Mouse (Mus musculus) G1E (cell line): ENCODE measurements around the gene Lkaaear1. TPM values are rescaled to one million over a fixed set of nuclear protein-coding genes. Genes with fewer than 3 reads are reported as not detected.

ENCODE experiments used
- ATAC-seq: 2 replicates; pipeline ENCODE4 v1.8.0; 2016; ENCODE audit warnings: mild to moderate bottlenecking; ENCODE audit not compliant: insufficient number of reproducible peaks, poor library complexity, low FRiP score, severe bottlenecking; ENCODE audit errors: extremely low read depth
- DNase-seq: peaks from one replicate; pipeline ENCODE4 v3.0.0; 2012; ENCODE audit warnings: low spot score
- H3K27me3 ChIP-seq: 2 replicates; pipeline ENCODE4 v1.6.1; 2012; ENCODE audit warnings: mild to moderate bottlenecking, low read length, inconsistent platforms; ENCODE audit not compliant: insufficient read depth
- H3K36me3 ChIP-seq: replicated peaks from 2 replicates; pipeline ENCODE3; 2012; ENCODE audit warnings: mild to moderate bottlenecking, inconsistent platforms
- H3K4me1 ChIP-seq: 2 replicates; pipeline ENCODE4 v1.6.1; 2012; ENCODE audit warnings: low read depth, low read length, inconsistent platforms, mixed read lengths; ENCODE audit not compliant: insufficient read depth
- H3K4me3 ChIP-seq: 2 replicates; pipeline ENCODE4 v1.5.1; 2012; ENCODE audit warnings: low read depth, mild to moderate bottlenecking, inconsistent platforms, low read length, moderate library complexity, mixed read lengths
- H3K9me3 ChIP-seq: replicated peaks from 2 replicates; pipeline ENCODE4 v1.6.1; 2012; ENCODE audit warnings: inconsistent platforms
- CTCF ChIP-seq: IDR thresholded peaks from 2 replicates; pipeline ENCODE4 v1.5.1; 2012; ENCODE audit warnings: low read depth, low read length, inconsistent platforms, mixed read lengths
- GATA1 ChIP-seq: IDR thresholded peaks from 2 replicates; pipeline ENCODE4 v1.6.1; 2012; ENCODE audit warnings: borderline replicate concordance, low read length, inconsistent platforms, mixed read lengths
- GATA2 ChIP-seq: IDR thresholded peaks from 2 replicates; pipeline ENCODE4 v1.6.1; 2012; ENCODE audit warnings: low read depth, low read length, inconsistent platforms, borderline replicate concordance
- POLR2AphosphoS5 ChIP-seq: IDR thresholded peaks from 2 replicates; pipeline ENCODE4 v1.6.1; 2012; ENCODE audit warnings: low read depth, low read length, inconsistent platforms; ENCODE audit not compliant: insufficient replicate concordance
- TAL1 ChIP-seq: conservative IDR thresholded peaks from 2 replicates; pipeline ENCODE4 v1.6.1; 2012; ENCODE audit warnings: low read depth, low read length, inconsistent platforms, mixed read lengths
- polyA plus RNA-seq: library from polyadenylated mRNA; stranded (reverse); fragments of >175 nt; gene quantifications from 2 replicates; pipeline ENCODE4 v1.2.3, GENCODE M21; 2012
- total RNA-seq, 2 experiments: library from RNA; stranded (forward) in 1 of 2; stranded (reverse) in 1 of 2; fragments of 200-1000 nt in 1 of 2; fragments of >200 nt in 1 of 2; fragmentation: Nextera tagmentation in 1 of 2; gene quantifications; 2 replicates each; pipeline ENCODE4 v1.2.3; 2014 to 2017

Gene Lkaaear1
- total and polyA plus RNA-seq, 3 experiments: not detected

DNA sequence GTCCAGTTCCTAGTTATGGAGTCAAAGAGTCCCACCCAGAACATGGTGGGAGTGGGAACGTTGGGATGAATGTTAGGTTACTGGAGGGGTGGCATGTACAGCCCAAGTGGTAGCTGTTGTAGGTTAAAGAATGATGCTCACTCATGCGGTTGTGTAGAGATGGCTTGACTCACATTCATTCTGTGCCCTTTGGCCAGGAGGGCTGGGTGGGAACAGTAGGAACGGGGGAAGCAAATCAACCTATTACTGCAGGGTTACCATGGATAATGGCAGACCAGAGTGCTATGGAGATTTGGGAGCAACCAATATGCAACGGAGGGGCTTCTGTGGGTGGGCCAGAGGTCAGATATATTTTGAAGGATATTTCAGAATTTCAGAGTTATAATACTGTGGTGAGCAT lies 23.3 kb downstream of the Lkaaear1 start:
- Histone ChIP-seq H3K36me3 (no peaks in the 10 kb centered on the region), H3K4me3 (no peak overlapping the region), H3K9me3 (peaks cover 6% of the 10 kb centered on the region), H3K27me3 (peaks cover 65% of the 10 kb centered on the region), H3K4me1 (peaks cover 10% of the 10 kb centered on the region)
- no peak for TF ChIP-seq POLR2AphosphoS5
- no peak for TF ChIP-seq GATA1
- TF ChIP-seq GATA2: no peak
- no peak for TF ChIP-seq TAL1
- TF ChIP-seq CTCF: no peak
- ATAC-seq: no peak
- DNase-seq: no peak

DNA sequence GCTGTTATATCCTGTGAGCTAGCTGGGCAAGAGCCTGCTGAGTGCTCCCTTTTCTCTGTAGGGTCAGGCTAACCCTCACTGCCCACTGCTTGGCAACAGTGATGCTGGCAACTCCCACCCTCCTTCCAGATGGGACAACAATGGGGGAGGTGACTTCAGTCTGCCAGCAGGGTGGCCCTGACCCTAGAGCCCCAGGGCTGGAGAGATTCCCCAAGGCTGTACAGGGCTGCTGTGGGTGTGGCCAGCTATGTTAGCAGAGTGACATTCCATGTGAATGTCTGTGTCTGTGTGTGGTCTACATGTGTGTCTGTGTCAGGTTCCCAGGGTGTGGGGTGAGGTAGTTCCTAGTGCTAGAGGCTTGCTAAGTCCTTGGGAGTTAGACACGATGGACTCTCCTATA lies 24.7 kb downstream of the Lkaaear1 start:
- Histone ChIP-seq H3K4me3 (no peak overlapping the region), H3K27me3 (peaks cover 69% of the 10 kb centered on the region), H3K9me3 (peaks cover 6% of the 10 kb centered on the region), H3K4me1 (peaks cover 6% of the 10 kb centered on the region), H3K36me3 (no peaks in the 10 kb centered on the region)
- ATAC-seq: no peak
- TF ChIP-seq POLR2AphosphoS5 (no peak), CTCF (no peak), GATA1 (no peak), TAL1 (no peak), GATA2 (no peak)
- DNase-seq: no peak

DNA sequence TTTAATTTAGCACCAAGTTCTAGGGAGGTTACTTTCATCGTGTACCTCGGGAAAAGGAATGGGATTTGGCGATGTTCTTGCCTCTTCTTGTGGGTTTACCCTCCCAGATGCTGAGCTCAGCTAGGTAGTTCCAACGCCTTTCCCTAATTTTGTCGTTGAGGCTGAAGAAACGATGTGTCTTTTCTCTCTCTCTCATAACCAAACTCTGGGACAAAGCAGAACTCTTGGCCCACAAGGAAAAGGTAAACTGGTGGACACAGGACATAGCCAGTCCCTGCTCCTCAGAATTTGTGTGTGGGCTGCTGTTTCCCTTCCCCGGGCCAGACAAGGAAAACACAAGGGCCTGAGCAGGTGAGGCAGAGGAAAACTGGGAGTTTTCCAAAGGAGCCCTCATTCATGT lies 26.3 kb downstream of the Lkaaear1 start:
- DNase-seq (no peak), ATAC-seq (no peak)
- peaks cover 69% of the 10 kb centered on the region for H3K27me3 ChIP-seq

DNA sequence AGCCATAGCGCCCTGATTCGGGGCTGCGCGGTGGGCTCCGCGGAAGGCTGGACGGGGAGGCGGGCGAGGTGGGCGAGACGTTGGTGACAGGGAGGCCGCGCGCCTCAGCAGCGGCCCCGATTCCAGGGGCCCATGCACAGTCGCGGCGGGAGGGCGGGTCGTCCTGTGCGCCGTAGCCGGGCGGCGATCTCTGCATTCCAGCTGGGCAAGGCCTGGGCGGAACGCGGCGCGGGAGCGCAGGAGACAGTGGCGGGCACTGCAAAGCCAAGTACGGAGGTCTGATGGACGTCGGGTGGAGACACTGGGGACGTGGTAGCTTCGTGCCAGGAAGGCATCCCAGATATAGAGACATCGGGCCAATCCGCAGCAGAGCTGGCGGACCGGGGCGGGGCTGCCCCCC lies 26.9 kb downstream of the Lkaaear1 start, which contains the start of gene Sox18:
Gene Sox18 (minus strand): TSS at position 315 of the 400 bp plus-strand sequence.
- DNase-seq (no peak), ATAC-seq (no peak)
- no peak for TF ChIP-seq GATA1
- TF ChIP-seq GATA2: no peak
- no peak for TF ChIP-seq POLR2AphosphoS5
- TF ChIP-seq TAL1: no peak
- no peak for TF ChIP-seq CTCF
- peaks cover 6% of the 10 kb centered on the region for H3K4me1 ChIP-seq
- H3K36me3 ChIP-seq: no peaks in the 10 kb centered on the region
- peaks cover 68% of the 10 kb centered on the region for H3K27me3 ChIP-seq
- no peak within 1 kb of the TSS for H3K4me3 ChIP-seq
- peaks cover 6% of the 10 kb centered on the region for H3K9me3 ChIP-seq

More for the DNA sequence above, 26.3 kb downstream of the Lkaaear1 start:
- peaks cover 6% of the 10 kb centered on the region for H3K4me1 ChIP-seq
- H3K9me3 ChIP-seq: peaks cover 6% of the 10 kb centered on the region
- TF ChIP-seq CTCF (no peak), GATA2 (no peak), TAL1 (no peak), POLR2AphosphoS5 (no peak), GATA1 (no peak)
- no peak overlapping the region for H3K4me3 ChIP-seq
- no peaks in the 10 kb centered on the region for H3K36me3 ChIP-seq

DNA sequence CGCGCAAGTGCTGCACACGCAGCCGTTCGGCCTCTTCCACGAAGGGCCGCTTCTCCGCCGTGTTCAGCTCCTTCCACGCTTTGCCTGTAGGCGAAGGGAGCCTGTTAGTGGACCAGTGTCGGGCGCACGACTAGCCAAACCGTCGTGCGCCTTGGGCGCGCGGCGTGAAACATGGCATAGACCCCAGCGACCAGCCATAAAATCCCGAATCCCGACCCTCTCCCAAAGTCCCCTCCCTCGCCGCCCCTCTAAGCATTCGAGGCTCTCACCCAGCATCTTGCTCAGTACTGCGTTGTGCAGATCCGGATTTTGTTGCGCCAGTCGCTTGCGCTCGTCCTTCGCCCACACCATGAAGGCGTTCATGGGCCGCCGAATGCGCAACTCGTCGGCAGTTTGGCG lies 27.3 kb downstream of the Lkaaear1 start:
- Histone ChIP-seq H3K9me3 (peaks cover 6% of the 10 kb centered on the region), H3K27me3 (peaks cover 68% of the 10 kb centered on the region), H3K36me3 (no peaks in the 10 kb centered on the region), H3K4me3 (no peak overlapping the region), H3K4me1 (peaks cover 6% of the 10 kb centered on the region)
- no peak for DNase-seq
- TF ChIP-seq POLR2AphosphoS5 (no peak), CTCF (no peak), GATA2 (no peak), GATA1 (no peak), TAL1 (no peak)
- no peak for ATAC-seq

DNA sequence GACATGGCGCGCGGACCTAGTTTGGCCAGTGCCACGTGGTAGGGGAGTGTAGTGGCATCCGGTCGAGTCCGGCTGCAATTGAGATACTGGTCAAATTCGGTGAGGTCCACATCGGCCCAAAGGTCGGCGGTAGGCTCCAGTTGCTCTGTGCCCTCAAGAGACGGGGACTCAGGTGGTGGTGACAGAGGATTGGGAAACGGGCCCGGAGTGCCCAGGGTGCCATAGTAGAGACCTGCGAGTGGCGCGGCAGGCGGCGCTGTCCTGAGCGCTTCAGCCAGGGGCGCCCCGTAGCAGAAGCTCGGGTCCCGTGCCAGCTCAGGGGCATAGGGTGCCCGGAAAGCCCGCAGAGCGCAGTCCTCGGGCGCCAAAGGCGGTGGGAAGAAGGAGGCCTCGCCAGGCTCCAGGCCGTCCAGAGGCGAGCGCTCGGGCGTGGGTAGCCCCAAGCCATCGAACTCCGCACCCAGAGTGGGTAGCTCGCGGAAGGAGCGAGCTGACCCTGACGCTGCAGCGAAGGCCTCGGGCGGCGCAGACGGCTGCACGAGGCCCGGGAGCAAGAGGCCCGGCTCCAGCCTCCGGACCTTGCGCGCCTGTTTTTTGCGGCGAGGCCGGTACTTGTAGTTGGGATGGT lies 27.8 kb downstream of the Lkaaear1 start:
- Histone ChIP-seq H3K4me1 (peaks cover 2% of the 10 kb centered on the region; the same call in 1 of the 2 replicates), H3K9me3 (peaks cover 6% of the 10 kb centered on the region), H3K27me3 (peaks cover 65% of the 10 kb centered on the region), H3K4me3 (no peak overlapping the region), H3K36me3 (no peaks in the 10 kb centered on the region)
- DNase-seq (no peak), ATAC-seq (no peak)
- TF ChIP-seq GATA2 (no peak), TAL1 (no peak), GATA1 (no peak)

DNA sequence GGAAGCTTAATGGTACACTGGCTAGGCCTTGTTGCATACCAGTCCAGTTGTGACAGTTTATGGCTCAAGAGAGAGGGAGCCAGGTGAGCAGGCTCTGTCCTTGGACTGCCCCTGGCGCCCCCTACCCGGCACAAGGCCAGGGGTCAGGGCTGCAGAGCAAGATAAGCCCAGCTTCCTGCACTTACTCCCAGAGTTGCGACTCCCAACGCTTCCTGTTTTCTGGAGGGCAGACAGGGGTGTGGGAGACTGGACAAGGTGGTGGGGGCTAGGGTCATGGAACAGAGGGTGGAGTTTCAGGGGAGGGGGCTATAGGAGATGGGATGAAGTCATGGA lies 35.0 kb downstream of the Lkaaear1 start:
- peaks cover 15% of the 10 kb centered on the region for H3K4me1 ChIP-seq
- ATAC-seq: 0 out of 2 replicates have a peak, but pooled peaks have one; percentile 4
- H3K27me3 ChIP-seq: peaks cover 19% of the 10 kb centered on the region
- no peak for TF ChIP-seq CTCF
- no peak for TF ChIP-seq POLR2AphosphoS5
- TF ChIP-seq TAL1: no peak
- no peak for TF ChIP-seq GATA2
- no peak for DNase-seq
- H3K9me3 ChIP-seq: no peaks in the 10 kb centered on the region
- H3K36me3 ChIP-seq: peaks cover 12% of the 10 kb centered on the region
- no peak overlapping the region for H3K4me3 ChIP-seq
